Comparison of ENCODE assay signal across 24 mouse cellular contexts in genomic region chr1:35882101-35882500, GRCm38 (mm10).
"Had no signal": no experiment of that assay in that cellular context is flagged by ENCODE, and none has a peak within 500 bp of the region (broad histone marks: within the 10 kb centered on the region; RNA-seq: fewer than 3 reads in every experiment).

No protein-coding gene starts in this region.

- H3K4me1 ChIP-seq: kidney, embryonic 15.5 days had no signal

- ATAC-seq: hindbrain, embryonic 16.5 days; intestine, embryonic 16.5 days had no signal

- DNase-seq: gastrocnemius, postnatal 14 days; gastrocnemius, postnatal 36 days; heart, adult 2 months; heart, postnatal 14 days; heart, postnatal 36 days; kidney, adult 11 months; kidney, adult 2 months; kidney, adult 9 months; kidney, postnatal 14 days; kidney, postnatal 36 days; layer of hippocampus, adult 9-11 months; layer of hippocampus, postnatal 36 days; left cerebral cortex, postnatal 4 days; liver had no signal

- H3K9ac ChIP-seq: heart, embryonic 13.5 days; heart, embryonic 15.5 days; hindbrain, embryonic 14.5 days; kidney, embryonic 15.5 days; limb, embryonic 12.5 days had no signal

- H3K4me3 ChIP-seq: heart, adult 2 months; heart, embryonic 13.5 days; heart, embryonic 15.5 days; kidney, embryonic 15.5 days; limb, embryonic 12.5 days had no signal

- H3K27ac ChIP-seq: heart, adult 2 months; heart, embryonic 13.5 days; heart, embryonic 15.5 days; hindbrain, embryonic 14.5 days; kidney, embryonic 15.5 days; kidney, postnatal 0 days; limb, embryonic 12.5 days had no signal

- H3K27me3 ChIP-seq: heart, embryonic 13.5 days; heart, embryonic 15.5 days; kidney, embryonic 15.5 days; limb, embryonic 12.5 days had no signal

- H3K9me3 ChIP-seq: heart, embryonic 13.5 days; heart, embryonic 15.5 days; kidney, embryonic 15.5 days; limb, embryonic 12.5 days had no signal

- H3K36me3 ChIP-seq: heart, embryonic 13.5 days; heart, embryonic 15.5 days; kidney, embryonic 15.5 days; limb, embryonic 12.5 days had no signal

- H3K4me2 ChIP-seq: heart, embryonic 11.5 days; heart, embryonic 13.5 days; heart, embryonic 15.5 days; hindbrain, embryonic 14.5 days; kidney, embryonic 15.5 days; limb, embryonic 12.5 days; liver, embryonic 11.5 days had no signal
